Mouse (Mus musculus) testis, adult 2 months (tissue): ENCODE results near the gene Cask. TPM values are rescaled to one million over a fixed set of nuclear protein-coding genes. Genes with fewer than 3 reads are reported as not detected.

Experiments used
- H3K27ac ChIP-seq: fragments of 200-500 bp; 2 replicates; pipeline ENCODE4 v1.5.1; 2012; ENCODE audit warnings: low read depth, low read length; ENCODE audit not compliant: control insufficient read depth, insufficient read depth
- H3K27me3 ChIP-seq: fragments of 200-500 bp; 2 replicates; pipeline ENCODE4 v1.6.1; 2012; ENCODE audit warnings: mild to moderate bottlenecking, low read length, moderate library complexity; ENCODE audit not compliant: control insufficient read depth, insufficient read depth
- H3K36me3 ChIP-seq: fragments of 200-500 bp; 2 replicates; pipeline ENCODE4 v1.6.1; 2012; ENCODE audit warnings: mild to moderate bottlenecking, low read length; ENCODE audit not compliant: control insufficient read depth, insufficient read depth
- H3K4me1 ChIP-seq: fragments of 200-500 bp; 2 replicates; pipeline ENCODE4 v1.6.1; 2012; ENCODE audit warnings: low read length; ENCODE audit not compliant: control insufficient read depth, insufficient read depth
- H3K4me3 ChIP-seq: fragments of 200-500 bp; 2 replicates; pipeline ENCODE4 v1.5.1; 2012; ENCODE audit warnings: low read depth, mild to moderate bottlenecking, low read length, moderate library complexity, mixed read lengths; ENCODE audit not compliant: control insufficient read depth
- CTCF ChIP-seq: fragments of 200-500 bp; IDR thresholded peaks from 2 replicates; pipeline ENCODE4 v1.5.1; 2012; ENCODE audit warnings: low read depth, mild to moderate bottlenecking, inconsistent platforms, low read length, moderate library complexity; ENCODE audit not compliant: control insufficient read depth, insufficient read depth, insufficient replicate concordance
- POLR2A ChIP-seq: fragments of 200-500 bp; IDR thresholded peaks from 2 replicates; pipeline ENCODE4 v1.6.1; 2012; ENCODE audit warnings: low read depth, mild to moderate bottlenecking, inconsistent platforms, low read length, moderate library complexity; ENCODE audit not compliant: control insufficient read depth
- polyA plus RNA-seq: library from polyadenylated mRNA; depleted of rRNA; stranded (reverse); fragments of >200 nt; gene quantifications from 2 replicates; pipeline ENCODE4 v1.2.3, GENCODE M21; 2012

Gene Cask
- polyA plus RNA-seq, 1 experiment: 0.99 TPM

- H3K36me3 ChIP-seq: no peaks in the 10 kb centered on the region
- H3K27ac ChIP-seq: no peak overlapping the region
- H3K27me3 ChIP-seq: no peaks in the 10 kb centered on the region
- H3K4me1 ChIP-seq: no peaks in the 10 kb centered on the region
- no peak overlapping the region for H3K4me3 ChIP-seq
- TF ChIP-seq POLR2A (no peak), CTCF (no peak)
Measured at GRCm38 (mm10) chrX:13513864-13514263, 337.3 kb downstream of the Cask start.

- H3K4me1 ChIP-seq: no peaks in the 10 kb centered on the region
- no peak overlapping the region for H3K27ac ChIP-seq
- H3K27me3 ChIP-seq: no peaks in the 10 kb centered on the region
- TF ChIP-seq POLR2A (no peak), CTCF (no peak)
- H3K36me3 ChIP-seq: no peaks in the 10 kb centered on the region
- H3K4me3 ChIP-seq: no peak overlapping the region
Measured at GRCm38 (mm10) chrX:13513127-13513526, 338.0 kb downstream of the Cask start.

GRCm38 (mm10) chrX:13506376-13506775 lies 344.8 kb downstream of the Cask start:
- Histone ChIP-seq H3K4me3 (no peak overlapping the region), H3K27ac (no peak overlapping the region), H3K27me3 (no peaks in the 10 kb centered on the region)

GRCm38 (mm10) chrX:13504389-13504788 lies 346.8 kb downstream of the Cask start:
- H3K36me3 ChIP-seq: no peaks in the 10 kb centered on the region
- H3K27ac ChIP-seq: no peak overlapping the region
- no peaks in the 10 kb centered on the region for H3K27me3 ChIP-seq
- TF ChIP-seq POLR2A: no peak
- no peak for TF ChIP-seq CTCF
- no peak overlapping the region for H3K4me3 ChIP-seq
- H3K4me1 ChIP-seq: no peaks in the 10 kb centered on the region

More at GRCm38 (mm10) chrX:13506376-13506775, 344.8 kb downstream of the Cask start:
- Histone ChIP-seq H3K4me1 (no peaks in the 10 kb centered on the region), H3K36me3 (no peaks in the 10 kb centered on the region)
- TF ChIP-seq CTCF (no peak), POLR2A (no peak)

- TF ChIP-seq CTCF: no peak
- TF ChIP-seq POLR2A: no peak
- Histone ChIP-seq H3K27me3 (no peaks in the 10 kb centered on the region), H3K4me3 (no peak overlapping the region)
Measured at GRCm38 (mm10) chrX:13502862-13503375, 348.2 kb downstream of the Cask start.

GRCm38 (mm10) chrX:13500284-13500683 lies 350.9 kb downstream of the Cask start:
- H3K27ac ChIP-seq: no peak overlapping the region
- H3K36me3 ChIP-seq: no peaks in the 10 kb centered on the region
- no peak overlapping the region for H3K4me3 ChIP-seq
- no peaks in the 10 kb centered on the region for H3K4me1 ChIP-seq
- TF ChIP-seq POLR2A (no peak), CTCF (no peak)
- H3K27me3 ChIP-seq: no peaks in the 10 kb centered on the region

More at GRCm38 (mm10) chrX:13502862-13503375, 348.2 kb downstream of the Cask start:
- H3K4me1 ChIP-seq: no peaks in the 10 kb centered on the region
- H3K36me3 ChIP-seq: no peaks in the 10 kb centered on the region
- no peak overlapping the region for H3K27ac ChIP-seq

- H3K4me3 ChIP-seq: no peak overlapping the region
- no peak overlapping the region for H3K27ac ChIP-seq
- H3K36me3 ChIP-seq: no peaks in the 10 kb centered on the region
- H3K27me3 ChIP-seq: no peaks in the 10 kb centered on the region
- H3K4me1 ChIP-seq: no peaks in the 10 kb centered on the region
- TF ChIP-seq POLR2A (no peak), CTCF (no peak)
Measured at GRCm38 (mm10) chrX:13494892-13495703, 356.1 kb downstream of the Cask start.
